Mouse (Mus musculus) embryonic facial prominence, embryonic 11.5 days (tissue): ENCODE results near the gene Vps35l. TPM values are rescaled to one million over a fixed set of nuclear protein-coding genes. Genes with fewer than 3 reads are reported as not detected.

ENCODE experiments used
- ATAC-seq: fragments of 200-750 bp; cut with Nextera tagmentation; replicated peaks from 2 replicates; pipeline ENCODE4 v1.8.0; 2017; ENCODE audit warnings: low read depth; ENCODE audit not compliant: insufficient number of reproducible peaks, low FRiP score, low TSS enrichment
- DNase-seq: peaks from one replicate; pipeline ENCODE4 v3.0.0-alpha.2; 2015; ENCODE audit warnings: low spot score
- H3K27ac ChIP-seq: fragments of 300-500 bp; sonication (generic); replicated peaks from 2 replicates; pipeline ENCODE4 v1.5.1; 2014; ENCODE audit warnings: mild to moderate bottlenecking, low read depth, low read length, control low read depth
- H3K27me3 ChIP-seq: fragments of 300-500 bp; sonication (generic); 2 replicates; pipeline ENCODE4 v1.6.1; 2014; ENCODE audit warnings: mild to moderate bottlenecking, low read length, moderate library complexity, mixed read lengths; ENCODE audit not compliant: control insufficient read depth, insufficient read depth
- H3K36me3 ChIP-seq: fragments of 300-500 bp; sonication (generic); replicated peaks from 2 replicates; pipeline ENCODE4 v1.6.1; 2014; ENCODE audit warnings: low read depth, mild to moderate bottlenecking, low read length, moderate library complexity, mixed read lengths; ENCODE audit not compliant: control insufficient read depth, insufficient read depth
- H3K4me1 ChIP-seq: fragments of 300-500 bp; sonication (generic); 2 replicates; pipeline ENCODE4 v1.6.1; 2014; ENCODE audit warnings: low read length, mixed read lengths; ENCODE audit not compliant: control insufficient read depth, insufficient read depth
- H3K4me2 ChIP-seq: fragments of 300-500 bp; sonication (generic); 2 replicates; pipeline ENCODE4 v1.6.1; 2014; ENCODE audit warnings: low read depth, mild to moderate bottlenecking, control low read depth, low read length, moderate library complexity
- H3K4me3 ChIP-seq: fragments of 300-500 bp; sonication (generic); 2 replicates; pipeline ENCODE4 v1.5.1; 2014; ENCODE audit warnings: low read depth, low read length, control low read depth
- H3K9ac ChIP-seq: fragments of 300-500 bp; sonication (generic); replicated peaks from 2 replicates; pipeline ENCODE4 v1.6.1; 2014; ENCODE audit warnings: mild to moderate bottlenecking, control low read depth, low read length
- H3K9me3 ChIP-seq: fragments of 300-500 bp; sonication (generic); replicated peaks from 2 replicates; pipeline ENCODE4 v1.6.1; 2016; ENCODE audit warnings: mild to moderate bottlenecking, low read length, inconsistent platforms, mixed read lengths; ENCODE audit not compliant: control insufficient read depth
- WGBS: fragments of 180-500 bp; shearing (Covaris S2); extraction: QIAGEN DNeasy Blood & Tissue Kit; methylation state at CpG from one replicate; pipeline ENCODE4 v1.1.7; 2014; 5-methylcytosine and 5-hydroxymethylcytosine counted together
- polyA plus RNA-seq: library from polyadenylated mRNA; unstranded; fragments of >200 nt; fragmentation: Nextera tagmentation; extraction: Ambion mirVana; gene quantifications from 2 replicates; pipeline ENCODE4 v1.2.1, GENCODE M21; 2014

Vps35l gene
- polyA plus RNA-seq, 1 experiment from 2014 or later = 79.5 TPM

DNA sequence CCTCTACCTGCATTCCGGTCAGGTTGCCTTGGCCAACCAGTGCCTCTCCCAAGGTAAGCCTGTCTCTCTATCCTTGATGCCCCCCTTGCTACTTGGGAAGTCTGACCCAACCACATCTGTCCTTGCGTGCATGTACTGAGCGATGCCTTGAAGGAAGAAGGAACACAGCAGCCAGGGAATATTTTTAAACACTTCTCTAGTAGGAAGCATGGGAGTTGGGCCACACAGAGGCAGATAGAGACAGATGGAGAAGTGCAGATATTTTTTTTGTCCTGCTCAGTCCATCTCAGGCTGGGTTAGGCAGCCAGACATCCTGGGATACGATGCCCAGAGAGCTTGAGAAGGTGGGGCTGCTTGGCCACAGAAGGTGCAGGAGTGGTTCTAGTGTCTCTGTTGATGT, 73.6 kb downstream of the Vps35l start:
- Histone ChIP-seq H3K36me3 (no peaks in the 10 kb centered on the region; the same call in none of the 2 replicates), H3K27ac (no peak overlapping the region)
- DNase-seq = no peak

GRCm38 (mm10) chr7:118816275-118816674, 76.2 kb downstream of the Vps35l start:
- no peak for DNase-seq
- no peak overlapping the region for H3K4me2 ChIP-seq
- no peaks in the 10 kb centered on the region for H3K9me3 ChIP-seq
- H3K9ac ChIP-seq = no peak overlapping the region
- H3K4me3 ChIP-seq = no peak overlapping the region
- no peak overlapping the region for H3K27ac ChIP-seq
- no peaks in the 10 kb centered on the region for H3K4me1 ChIP-seq
- no peaks in the 10 kb centered on the region for H3K27me3 ChIP-seq
- H3K36me3 ChIP-seq = no peaks in the 10 kb centered on the region; the same call in none of the 2 replicates
- ATAC-seq = no peak
- WGBS = 87% methylated on average over 3 of the region's 3 CpGs

More for the DNA sequence above, 73.6 kb downstream of the Vps35l start:
- Histone ChIP-seq H3K4me1 (no peaks in the 10 kb centered on the region), H3K4me2 (no peak overlapping the region), H3K9me3 (no peaks in the 10 kb centered on the region), H3K9ac (no peak overlapping the region), H3K27me3 (no peaks in the 10 kb centered on the region), H3K4me3 (no peak overlapping the region)
- WGBS = 95% methylated on average over 4 of the region's 4 CpGs
- no peak for ATAC-seq

- no peak overlapping the region for H3K4me3 ChIP-seq
- no peaks in the 10 kb centered on the region for H3K4me1 ChIP-seq
- DNase-seq = no peak
- H3K4me2 ChIP-seq = no peak overlapping the region
- 90% methylated on average over 7 of the region's 7 CpGs for WGBS
- no peak for ATAC-seq
- H3K27ac ChIP-seq = no peak overlapping the region
- no peaks in the 10 kb centered on the region; the same call in none of the 2 replicates for H3K36me3 ChIP-seq
- H3K9ac ChIP-seq = no peak overlapping the region
- H3K9me3 ChIP-seq = no peaks in the 10 kb centered on the region
- no peaks in the 10 kb centered on the region for H3K27me3 ChIP-seq
Observed at GRCm38 (mm10) chr7:118817741-118818140, 77.7 kb downstream of the Vps35l start.

- Histone ChIP-seq H3K9ac (no peak overlapping the region), H3K4me1 (no peaks in the 10 kb centered on the region), H3K27me3 (no peaks in the 10 kb centered on the region), H3K27ac (no peak overlapping the region), H3K9me3 (no peaks in the 10 kb centered on the region), H3K36me3 (no peaks in the 10 kb centered on the region; the same call in 1 of the 2 replicates), H3K4me2 (no peak overlapping the region), H3K4me3 (no peak overlapping the region)
- DNase-seq = no peak
- WGBS = 77% methylated on average over 1 of the region's 1 CpGs
- no peak for ATAC-seq
Observed at GRCm38 (mm10) chr7:118819666-118820065, 79.6 kb downstream of the Vps35l start.

- Histone ChIP-seq H3K27me3 (no peaks in the 10 kb centered on the region), H3K4me3 (no peak overlapping the region), H3K4me1 (no peaks in the 10 kb centered on the region), H3K9ac (no peak overlapping the region), H3K4me2 (no peak overlapping the region), H3K27ac (no peak overlapping the region), H3K9me3 (no peaks in the 10 kb centered on the region), H3K36me3 (no peaks in the 10 kb centered on the region; the same call in 1 of the 2 replicates)
- no peak for ATAC-seq
- DNase-seq = no peak
- WGBS = 76% methylated on average over 7 of the region's 7 CpGs
Observed at GRCm38 (mm10) chr7:118821356-118821755, 81.3 kb downstream of the Vps35l start.

DNA sequence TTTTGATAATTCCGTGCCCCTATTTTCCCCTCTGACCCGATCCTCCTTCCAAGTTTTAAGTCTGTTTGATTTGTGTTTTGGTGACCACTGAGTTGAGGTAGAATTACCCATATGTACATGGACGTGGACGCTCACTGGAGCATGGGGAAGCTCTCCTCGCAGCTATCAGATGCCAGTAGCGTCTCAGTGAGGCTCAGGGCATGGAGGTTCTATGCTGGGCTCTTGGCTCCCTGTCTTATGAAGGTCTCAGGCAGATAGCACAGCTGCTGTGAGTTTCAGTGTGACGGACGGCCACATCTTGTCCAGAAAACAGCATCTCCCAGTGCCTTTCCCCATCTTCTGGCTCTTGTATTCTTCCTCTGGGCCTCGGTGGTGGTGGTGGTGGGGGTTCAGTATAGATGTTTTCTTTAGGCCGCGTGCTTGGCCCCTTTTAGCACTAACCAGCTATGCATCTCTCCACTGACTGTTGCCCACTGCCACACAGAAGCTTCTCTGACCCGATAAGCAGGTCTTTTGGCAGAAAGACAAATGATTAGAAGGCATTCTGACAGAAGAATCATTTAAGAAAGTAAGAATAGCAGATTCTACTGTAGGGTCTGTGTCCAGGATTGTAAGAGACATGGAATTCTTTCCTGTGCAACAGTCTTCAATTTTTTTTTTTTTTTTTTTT, 82.0 kb downstream of the Vps35l start:
- Histone ChIP-seq H3K4me2 (no peak overlapping the region), H3K36me3 (no peaks in the 10 kb centered on the region; the same call in 1 of the 2 replicates), H3K27ac (no peak overlapping the region), H3K9me3 (no peaks in the 10 kb centered on the region), H3K4me1 (no peaks in the 10 kb centered on the region), H3K9ac (no peak overlapping the region), H3K27me3 (no peaks in the 10 kb centered on the region), H3K4me3 (no peak overlapping the region)
- DNase-seq (no peak), ATAC-seq (no peak)
- 90% methylated on average over 12 of the region's 12 CpGs for WGBS

DNA sequence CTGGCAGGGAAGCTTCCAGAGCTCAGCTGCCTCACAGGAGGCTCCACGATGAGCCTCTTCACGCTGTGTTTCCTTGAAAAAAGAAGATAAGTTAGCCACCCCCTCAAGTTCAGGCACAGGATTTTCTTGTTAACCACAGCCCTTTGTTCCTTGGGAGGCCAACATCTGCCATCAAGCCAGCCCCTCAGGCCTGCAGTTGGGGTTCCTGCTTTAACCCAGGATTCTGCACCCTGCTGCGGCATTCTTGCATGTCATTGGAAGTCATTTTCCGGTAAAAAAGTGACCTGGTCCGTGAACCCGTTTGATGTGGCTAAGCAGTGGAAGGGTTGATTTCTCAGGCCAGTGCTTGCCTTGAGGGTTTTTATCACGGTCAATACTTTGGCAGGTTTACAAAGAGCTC, 84.4 kb downstream of the Vps35l start:
- Histone ChIP-seq H3K27ac (no peak overlapping the region), H3K4me1 (no peaks in the 10 kb centered on the region), H3K27me3 (no peaks in the 10 kb centered on the region), H3K9me3 (no peaks in the 10 kb centered on the region), H3K4me3 (no peak overlapping the region), H3K9ac (no peak overlapping the region), H3K36me3 (no peaks in the 10 kb centered on the region), H3K4me2 (no peak overlapping the region)
- ATAC-seq = no peak
- DNase-seq = peak; percentile 14
- WGBS = 56% methylated on average over 7 of the region's 7 CpGs

- DNase-seq = no peak
Observed at GRCm38 (mm10) chr7:118827975-118828416, 88.0 kb downstream of the Vps35l start.

More at GRCm38 (mm10) chr7:118827975-118828416, 88.0 kb downstream of the Vps35l start:
- no peaks in the 10 kb centered on the region for H3K9me3 ChIP-seq
- ATAC-seq = 0 out of 2 replicates have a peak, but pooled peaks have one; percentile 22
- no peak overlapping the region for H3K9ac ChIP-seq
- no peaks in the 10 kb centered on the region for H3K36me3 ChIP-seq
- H3K4me2 ChIP-seq = no peak overlapping the region
- H3K27me3 ChIP-seq = no peaks in the 10 kb centered on the region
- 36% methylated on average over 5 of the region's 5 CpGs for WGBS
- no peak overlapping the region for H3K27ac ChIP-seq
- H3K4me3 ChIP-seq = no peak overlapping the region
- no peaks in the 10 kb centered on the region for H3K4me1 ChIP-seq
